Mouse (Mus musculus): ENCODE measurements around the gene Large2.
"Not testable (repeated sequence)": the region's sequence is repeated elsewhere in the genome, so short reads cannot be mapped to it uniquely, and the experiment has no call there.

Large2 gene

GRCm38 (mm10) chr2:92374514-92374913 lies at the start of gene Large2, which contains the start of gene Pex16:
TSS of gene Large2 (minus strand) at chr2:92374869.
TSS of gene Pex16 (plus strand) at chr2:92374676.
- no peak for DNase-seq

GRCm38 (mm10) chr2:92423702-92424461 lies 49.2 kb upstream of the Large2 start:
- peak; percentile 92 for DNase-seq

GRCm38 (mm10) chr2:92423156-92423555 lies 48.5 kb upstream of the Large2 start:
- no peak for DNase-seq

GRCm38 (mm10) chr2:92422388-92423135 lies 47.9 kb upstream of the Large2 start:
- no peak for DNase-seq

GRCm38 (mm10) chr2:92421723-92422387 lies 47.2 kb upstream of the Large2 start:
- no peak for DNase-seq

GRCm38 (mm10) chr2:92411705-92412104 lies 37.0 kb upstream of the Large2 start:
- DNase-seq, result no peak

GRCm38 (mm10) chr2:92408309-92409045 lies 33.8 kb upstream of the Large2 start:
- no peak for DNase-seq

- no peak for DNase-seq
These were observed 31.0 kb upstream of the Large2 start for GRCm38 (mm10) chr2:92405687-92406086.

GRCm38 (mm10) chr2:92404737-92405136 lies 30.1 kb upstream of the Large2 start:
- no peak for DNase-seq

GRCm38 (mm10) chr2:92403776-92404319 lies 29.2 kb upstream of the Large2 start:
- DNase-seq, result no peak

- DNase-seq, result no peak
These were observed 28.1 kb upstream of the Large2 start for GRCm38 (mm10) chr2:92402591-92403326.

- DNase-seq, result no peak
These were observed 26.5 kb upstream of the Large2 start, which contains the start of gene Mapk8ip1 for GRCm38 (mm10) chr2:92401091-92401561. TSS of gene Mapk8ip1 (minus strand) at chr2:92401263.

- DNase-seq, result no peak
These were observed 26.0 kb upstream of the Large2 start for GRCm38 (mm10) chr2:92400682-92401081.

GRCm38 (mm10) chr2:92399877-92400276 lies 25.2 kb upstream of the Large2 start:
- not testable (repeated sequence) for DNase-seq

- no peak for DNase-seq
These were observed 22.8 kb upstream of the Large2 start for GRCm38 (mm10) chr2:92397436-92397835.

- no peak for DNase-seq
These were observed 20.9 kb upstream of the Large2 start for GRCm38 (mm10) chr2:92395535-92395934.

- DNase-seq, result no peak
These were observed 17.9 kb upstream of the Large2 start for GRCm38 (mm10) chr2:92392318-92393264.

- DNase-seq, result no peak
These were observed 17.1 kb upstream of the Large2 start for GRCm38 (mm10) chr2:92391703-92392317.

GRCm38 (mm10) chr2:92391116-92391515 lies 16.4 kb upstream of the Large2 start:
- DNase-seq, result peak; percentile 56

All from layer of hippocampus, adult 9-11 months (tissue).